Mouse (Mus musculus) olfactory bulb, adult 2 months (tissue): Measurements from ENCODE around the gene Pex7. TPM values are rescaled to one million over a fixed set of nuclear protein-coding genes. Genes with fewer than 3 reads are reported as not detected.

Experiments
- H3K27ac ChIP-seq: fragments of 200-500 bp; 2 replicates; pipeline ENCODE4 v1.5.1; 2012; ENCODE audit warnings: low read depth, low read length; ENCODE audit not compliant: insufficient read depth
- H3K4me1 ChIP-seq: fragments of 200-500 bp; 2 replicates; pipeline ENCODE4 v1.6.1; 2012; ENCODE audit warnings: low read length; ENCODE audit not compliant: control insufficient read depth, insufficient read depth
- H3K4me3 ChIP-seq: fragments of 200-500 bp; 2 replicates; pipeline ENCODE4 v1.5.1; 2012; ENCODE audit warnings: mild to moderate bottlenecking, low read depth, low read length, moderate library complexity; ENCODE audit not compliant: insufficient read depth
- CTCF ChIP-seq: fragments of 200-500 bp; IDR thresholded peaks from 2 replicates; pipeline ENCODE4 v1.5.1; 2012; ENCODE audit warnings: low read depth, mild to moderate bottlenecking, low read length, moderate library complexity; ENCODE audit not compliant: insufficient read depth
- POLR2A ChIP-seq: fragments of 200-500 bp; IDR thresholded peaks from 2 replicates; pipeline ENCODE4 v1.6.1; 2012; ENCODE audit warnings: mild to moderate bottlenecking, low read depth, low read length, moderate library complexity; ENCODE audit not compliant: insufficient read depth
- WGBS: fragments of 180-500 bp; shearing (Covaris S2); methylation state at CpG from one replicate; pipeline ENCODE4 v1.1.7; 2018; 5-methylcytosine and 5-hydroxymethylcytosine counted together
- polyA plus RNA-seq: library from polyadenylated mRNA; stranded (reverse); fragments of >200 nt; gene quantifications from 2 replicates; pipeline ENCODE4 v1.2.4, GENCODE M21; 2012; ENCODE audit warnings: low replicate concordance; ENCODE audit not compliant: missing spikeins, insufficient read depth, insufficient read length

Gene Pex7
- polyA plus RNA-seq, 1 experiment: not detected

DNA sequence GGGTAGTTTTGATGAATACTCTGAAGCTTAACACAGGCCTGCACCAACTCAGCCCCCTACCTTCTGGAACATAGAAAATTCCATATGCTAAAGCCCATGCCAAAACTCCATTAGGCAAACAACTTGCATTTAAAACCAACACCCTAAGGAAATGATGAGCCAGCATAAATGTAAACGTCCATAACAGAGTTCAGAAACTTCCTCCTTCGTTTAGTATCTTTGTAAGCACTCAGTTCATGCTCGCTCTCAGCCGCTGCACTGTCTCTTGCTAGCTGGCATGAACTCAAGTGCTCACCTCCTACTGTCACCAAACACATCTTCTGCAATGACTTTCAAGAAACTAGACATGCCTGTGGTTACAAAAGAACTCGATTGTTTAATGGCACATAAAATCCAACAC, 32.1 kb downstream of the Pex7 start:
- Histone ChIP-seq H3K27ac (no peak overlapping the region), H3K4me1 (no peaks in the 10 kb centered on the region), H3K4me3 (no peak overlapping the region)
- TF ChIP-seq CTCF (no peak), POLR2A (no peak)
- WGBS: 92% methylated on average over 5 of the region's 5 CpGs

DNA sequence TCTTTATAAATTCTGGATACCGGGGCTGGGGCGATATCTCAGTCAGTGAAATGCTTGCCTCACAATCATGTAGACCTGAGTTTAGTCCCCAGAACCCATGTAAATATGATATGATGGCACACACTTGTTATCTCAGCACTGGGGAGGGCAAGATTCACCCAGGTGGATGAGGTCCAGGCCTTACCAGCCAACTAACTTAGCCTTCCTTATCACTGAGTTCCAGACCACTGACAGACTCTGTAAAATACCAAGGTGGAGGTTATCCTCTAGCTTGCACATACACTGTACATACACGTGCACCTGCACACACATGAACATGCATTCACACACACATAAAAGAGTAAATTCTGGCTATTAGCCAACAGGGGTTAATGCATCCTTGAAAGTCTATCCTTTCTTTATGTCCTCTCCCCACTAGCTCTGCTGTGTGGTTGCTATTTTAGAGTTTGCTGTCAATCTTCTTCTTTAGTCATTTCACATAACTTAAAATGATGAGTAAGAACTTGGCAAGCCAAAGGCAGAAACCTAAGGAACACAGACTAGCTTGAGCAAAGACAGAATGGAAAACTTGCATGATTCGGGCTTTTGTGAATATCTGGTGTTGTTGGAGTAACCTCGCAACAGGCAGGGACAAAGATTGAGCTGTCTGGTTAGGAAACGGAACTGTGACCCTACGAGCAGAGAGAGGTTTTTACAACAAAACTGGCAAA, 51.7 kb downstream of the Pex7 start:
- TF ChIP-seq CTCF (no peak), POLR2A (no peak)
- no peak overlapping the region for H3K27ac ChIP-seq
- H3K4me1 ChIP-seq: peaks cover 12% of the 10 kb centered on the region
- 83% methylated on average over 7 of the region's 7 CpGs for WGBS
- H3K4me3 ChIP-seq: no peak overlapping the region

DNA sequence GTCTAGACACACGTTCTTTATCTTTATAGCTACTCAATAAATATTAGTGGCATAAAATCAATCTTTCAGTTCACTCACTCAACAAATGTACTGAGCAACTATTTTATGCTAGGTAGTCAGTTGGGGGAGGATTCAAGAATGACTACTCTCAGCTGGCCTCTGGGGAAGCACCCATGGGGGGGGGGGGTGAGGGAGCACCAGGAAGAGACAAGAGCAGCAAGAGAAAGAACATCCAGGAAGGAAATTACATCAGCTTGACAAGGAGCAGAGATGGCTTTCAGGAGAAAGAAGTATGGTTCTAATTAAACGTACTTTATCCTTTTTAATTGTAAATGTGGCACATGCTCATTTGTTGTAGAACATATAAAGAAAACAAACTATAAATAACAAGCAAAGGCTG, 53.9 kb downstream of the Pex7 start:
- H3K4me1 ChIP-seq: peaks cover 30% of the 10 kb centered on the region
- H3K27ac ChIP-seq: no peak overlapping the region
- WGBS: 72% methylated on average over 2 of the region's 2 CpGs
- no peak overlapping the region for H3K4me3 ChIP-seq
- TF ChIP-seq CTCF: no peak
- TF ChIP-seq POLR2A: no peak

DNA sequence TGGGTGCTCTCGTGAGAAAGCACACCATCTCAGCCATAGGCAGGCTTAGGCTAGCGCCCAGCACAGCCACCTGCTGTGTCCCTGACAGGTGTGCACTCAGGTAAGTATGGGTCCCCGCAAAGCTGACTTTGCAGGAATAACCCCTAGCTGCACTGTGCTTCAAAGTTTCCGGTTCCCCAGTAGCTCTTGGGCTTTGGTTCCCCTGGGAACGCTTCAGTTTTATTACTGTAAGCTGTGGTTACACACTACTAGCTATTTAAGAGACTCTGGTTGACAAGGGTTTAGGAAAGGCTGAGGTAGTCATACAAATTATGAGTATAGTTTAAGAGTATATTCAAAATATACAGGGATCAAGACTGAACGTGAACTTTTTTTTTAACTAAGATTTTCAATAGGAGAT, 54.7 kb downstream of the Pex7 start:
- no peak for TF ChIP-seq CTCF
- no peak for TF ChIP-seq POLR2A
- peaks cover 30% of the 10 kb centered on the region for H3K4me1 ChIP-seq
- 40% methylated on average over 6 of the region's 6 CpGs for WGBS
- H3K27ac ChIP-seq: no peak overlapping the region
- H3K4me3 ChIP-seq: no peak overlapping the region

DNA sequence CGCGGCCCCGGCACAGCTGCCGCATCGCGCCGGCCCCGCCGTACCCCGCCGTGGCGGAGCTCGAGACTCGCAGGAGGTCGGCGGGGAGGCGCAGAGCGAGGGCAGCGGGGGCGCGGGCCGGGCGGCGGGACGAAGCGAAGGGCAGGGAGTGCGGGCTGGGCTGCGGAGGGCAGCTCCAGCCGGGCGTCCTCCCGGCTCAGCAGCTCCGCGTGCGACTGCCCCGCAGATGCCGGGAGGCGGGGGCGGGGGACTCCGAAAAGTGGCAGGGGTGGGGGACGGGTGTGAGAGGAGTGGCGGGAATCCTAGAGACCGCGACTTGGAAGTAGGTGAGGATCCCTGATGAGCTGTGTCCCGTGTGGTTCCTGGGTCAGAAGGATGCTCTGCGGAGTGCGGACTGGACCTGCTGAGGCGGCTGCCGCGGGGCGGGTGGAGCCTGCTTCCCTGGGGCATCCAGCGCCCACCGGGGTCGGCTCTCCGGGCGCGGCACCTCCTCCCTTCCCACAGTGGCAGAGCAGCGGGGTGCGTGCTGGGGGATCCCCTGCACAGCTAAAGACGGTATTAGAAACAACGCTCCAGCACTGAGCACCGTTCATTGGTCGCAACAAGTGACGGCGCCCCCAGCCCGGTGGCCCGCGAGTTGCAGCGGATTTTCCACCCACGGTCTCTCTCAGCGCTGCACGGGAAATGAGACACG, 56.3 kb downstream of the Pex7 start, which contains the start of gene Slc35d3:
Gene Slc35d3, minus strand, starts transcription at position 462 of the 694 bp plus-strand sequence.
- Histone ChIP-seq H3K27ac (peak within 1 kb of the TSS; percentile 27; the same call in 1 of the 2 replicates), H3K4me3 (peak within 1 kb of the TSS; percentile 57), H3K4me1 (peaks cover 30% of the 10 kb centered on the region)
- TF ChIP-seq POLR2A (peak; percentile 10; the same call in 1 of the 2 replicates), CTCF (no peak)
- under 1% methylated on average over 72 of the region's 72 CpGs for WGBS

DNA sequence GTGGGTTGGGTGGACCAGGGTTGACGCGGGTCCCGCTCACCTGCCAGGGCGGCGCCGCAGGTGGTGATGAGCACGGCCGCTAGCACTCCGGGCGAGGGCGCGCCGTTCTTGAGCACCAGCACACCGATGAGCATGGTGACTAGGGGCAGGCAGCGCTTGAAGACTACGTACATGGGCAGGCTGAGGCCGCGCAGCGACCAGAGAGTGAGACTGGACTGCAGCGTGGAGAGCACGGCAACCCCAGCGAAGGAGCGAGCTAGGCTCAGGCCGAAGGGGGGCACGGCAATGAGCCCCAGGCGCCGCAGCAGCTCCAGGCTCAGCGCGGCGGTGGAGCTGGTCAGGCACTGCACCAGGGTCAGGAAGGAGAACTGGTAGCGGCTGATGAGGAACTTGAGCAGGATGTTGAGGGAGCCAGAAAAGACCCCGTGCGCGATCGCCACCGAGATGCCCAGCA, 56.9 kb downstream of the Pex7 start:
- H3K27ac ChIP-seq: peak overlapping the region; percentile 27; the same call in 1 of the 2 replicates
- peak overlapping the region; percentile 57 for H3K4me3 ChIP-seq
- H3K4me1 ChIP-seq: peaks cover 30% of the 10 kb centered on the region
- TF ChIP-seq CTCF (no peak), POLR2A (peak; percentile 28; the same call in 1 of the 2 replicates)
- under 1% methylated on average over 36 of the region's 36 CpGs for WGBS

DNA sequence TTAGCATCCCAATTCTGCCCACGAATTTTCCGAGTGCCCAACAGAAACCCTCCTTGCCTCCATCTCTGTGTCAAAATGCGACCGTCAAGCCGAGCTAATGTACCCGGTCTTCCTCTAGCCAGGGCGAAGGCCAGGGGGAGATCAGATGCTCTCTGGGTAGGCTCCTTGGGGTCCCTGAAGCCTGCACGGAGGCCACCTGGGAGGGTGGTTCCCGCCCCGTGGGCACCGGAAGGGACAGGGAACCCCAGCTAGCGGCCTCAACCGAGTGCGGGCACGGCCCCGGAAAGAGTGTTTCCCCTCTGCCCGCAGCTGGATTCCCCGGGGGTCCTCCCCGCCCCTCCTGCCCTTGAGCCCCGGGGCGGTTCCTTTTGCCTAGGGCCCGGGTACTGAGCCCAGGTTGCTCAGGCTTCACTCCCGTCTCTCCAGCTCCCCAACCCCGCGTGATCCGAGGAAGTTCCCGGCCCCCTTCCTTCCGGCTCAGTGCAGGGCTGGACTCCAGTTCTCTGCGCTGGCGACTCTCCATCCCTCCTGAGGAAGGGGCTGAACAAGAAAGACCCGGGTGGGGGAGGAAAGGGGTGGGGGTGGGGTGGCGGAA, 57.6 kb downstream of the Pex7 start:
- Histone ChIP-seq H3K4me3 (peak overlapping the region; percentile 57), H3K27ac (no peak overlapping the region), H3K4me1 (peaks cover 30% of the 10 kb centered on the region)
- TF ChIP-seq POLR2A (no peak), CTCF (no peak)
- WGBS: 1% methylated on average over 32 of the region's 32 CpGs

DNA sequence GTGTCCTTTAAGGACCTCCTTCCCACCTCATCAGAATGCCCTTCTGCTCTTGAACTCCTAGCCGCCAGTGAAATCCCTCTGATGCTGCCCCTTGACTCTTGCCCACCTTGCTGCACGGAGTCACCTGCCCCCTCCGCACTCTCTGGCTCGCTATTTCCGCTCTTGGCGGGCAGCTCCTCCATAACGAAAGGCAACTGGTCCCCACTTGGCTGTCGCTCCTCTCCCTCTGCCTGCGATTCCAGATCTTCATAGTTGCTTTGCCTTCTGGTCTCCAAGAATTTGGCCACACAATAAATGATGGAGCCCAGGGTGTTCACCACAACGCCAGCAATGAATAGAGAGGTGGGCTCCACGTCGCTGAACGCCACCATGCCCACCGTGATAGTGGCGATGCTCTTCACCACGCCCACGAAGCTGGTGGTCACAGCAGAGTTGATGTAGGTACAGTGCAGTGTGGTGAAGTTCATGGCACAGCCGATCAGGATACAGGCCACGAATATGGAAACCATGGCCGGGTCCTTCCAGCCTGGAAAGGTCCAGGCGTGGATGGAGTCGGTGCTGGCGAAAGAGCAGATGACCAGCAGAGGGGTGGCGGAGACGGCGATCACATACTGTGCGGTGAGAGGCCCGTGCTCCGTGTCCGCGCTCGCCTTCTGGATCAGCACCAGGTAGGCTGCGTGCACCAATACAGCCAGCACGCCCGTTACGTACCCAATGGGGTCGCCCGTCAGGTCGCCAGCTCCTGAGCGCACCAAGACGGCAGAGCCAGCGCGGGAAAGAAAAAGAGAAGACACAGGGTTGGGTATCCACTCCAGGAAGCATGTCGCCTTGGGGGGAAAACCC, 58.3 kb downstream of the Pex7 start:
- WGBS: 23% methylated on average over 44 of the region's 44 CpGs
- no peak overlapping the region for H3K27ac ChIP-seq
- peaks cover 30% of the 10 kb centered on the region for H3K4me1 ChIP-seq
- peak overlapping the region; percentile 57 for H3K4me3 ChIP-seq
- TF ChIP-seq CTCF (no peak), POLR2A (no peak)
